Mouse (Mus musculus): ENCODE results near the gene Svep1. TPM values are rescaled to one million over a fixed set of nuclear protein-coding genes. Genes with fewer than 3 reads are reported as not detected.

The Svep1 gene
- total RNA-seq, 2 experiments from 2014 or later, result 1.3 to 1.5 TPM

DNA sequence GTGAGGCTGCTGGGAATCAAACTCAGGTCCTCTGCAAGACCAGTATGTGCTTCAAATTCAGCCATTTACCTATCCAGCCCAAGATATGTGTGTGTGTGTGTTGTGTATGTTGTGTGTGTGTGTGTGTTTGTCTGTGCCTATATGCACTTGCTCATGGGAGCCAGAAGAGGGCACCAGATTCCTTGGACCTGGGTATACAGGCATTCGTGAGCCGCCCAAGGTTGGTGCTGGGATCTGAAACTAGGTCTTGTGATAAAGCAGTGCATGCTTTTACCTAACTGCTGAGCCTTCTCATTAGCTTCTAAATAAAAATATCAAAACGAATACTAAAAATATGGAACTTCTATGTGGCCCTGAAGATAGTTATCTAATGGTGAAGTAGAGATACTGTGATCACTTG, 121.3 kb downstream of the Svep1 start:
- no peak for DNase-seq (ENCODE audit: low spot score in 2 of 2)

DNA sequence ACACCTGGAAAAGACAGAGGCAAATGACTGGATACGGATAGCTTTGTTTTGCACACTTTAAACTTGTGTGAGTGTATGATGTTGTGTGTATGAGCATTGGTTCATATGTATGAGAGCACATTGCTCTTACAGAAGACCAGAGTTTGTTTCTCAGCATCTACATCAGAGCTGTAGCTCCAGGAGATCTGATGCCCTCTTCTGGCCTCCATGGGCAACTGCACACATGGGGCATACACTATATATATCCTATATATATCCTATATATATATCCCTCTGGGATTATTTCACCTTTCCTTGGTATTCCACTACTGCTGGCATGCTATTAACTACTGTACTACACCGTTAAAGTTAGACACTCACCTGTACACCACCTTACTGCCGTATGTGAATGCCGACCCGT, 122.5 kb downstream of the Svep1 start:
- DNase-seq (ENCODE audit: low spot score in 2 of 2), result no peak

DNA sequence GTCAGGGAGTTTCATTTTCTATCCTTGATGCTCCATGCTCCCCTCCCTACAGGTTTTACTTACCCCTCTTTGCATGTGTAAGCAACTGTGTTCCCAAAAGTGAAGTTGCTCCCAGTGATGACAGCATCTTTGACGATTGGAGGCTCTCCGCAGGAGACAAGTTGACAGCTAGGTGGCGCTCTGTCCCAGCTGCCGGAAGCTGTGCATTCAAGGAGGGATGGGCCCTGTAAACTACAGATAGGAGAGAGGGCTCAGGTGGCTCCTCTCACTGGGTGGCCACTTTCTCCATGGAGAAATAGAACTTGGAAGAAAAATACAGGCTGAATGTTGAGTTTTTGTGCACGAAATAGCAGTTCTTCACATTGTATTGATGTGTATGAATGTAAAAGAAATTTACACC, 124.1 kb downstream of the Svep1 start:
- DNase-seq (ENCODE audit: low spot score in 2 of 2), result peak; percentile 61 to 66

DNA sequence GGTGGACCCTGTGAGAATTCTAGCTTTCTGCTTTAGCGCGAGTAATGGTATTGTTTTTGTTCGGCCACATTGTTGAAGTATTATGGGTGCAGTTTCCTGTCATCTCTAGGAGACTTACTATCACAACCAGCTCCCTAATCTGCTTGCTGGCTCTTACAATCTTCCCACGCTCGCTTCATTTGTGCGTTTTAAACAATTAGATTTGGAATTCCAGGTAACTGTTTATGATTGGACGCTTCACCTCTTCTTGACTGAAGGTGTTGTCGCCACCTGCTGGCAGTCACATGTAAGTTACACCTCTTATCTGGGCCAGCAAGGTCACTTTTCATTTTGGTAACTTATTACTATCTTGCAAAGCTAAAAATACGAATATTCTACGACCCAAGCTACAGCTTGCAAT, 127.0 kb downstream of the Svep1 start:
- DNase-seq (ENCODE audit: low spot score in 2 of 2), result peak; percentile 41 to 55

DNA sequence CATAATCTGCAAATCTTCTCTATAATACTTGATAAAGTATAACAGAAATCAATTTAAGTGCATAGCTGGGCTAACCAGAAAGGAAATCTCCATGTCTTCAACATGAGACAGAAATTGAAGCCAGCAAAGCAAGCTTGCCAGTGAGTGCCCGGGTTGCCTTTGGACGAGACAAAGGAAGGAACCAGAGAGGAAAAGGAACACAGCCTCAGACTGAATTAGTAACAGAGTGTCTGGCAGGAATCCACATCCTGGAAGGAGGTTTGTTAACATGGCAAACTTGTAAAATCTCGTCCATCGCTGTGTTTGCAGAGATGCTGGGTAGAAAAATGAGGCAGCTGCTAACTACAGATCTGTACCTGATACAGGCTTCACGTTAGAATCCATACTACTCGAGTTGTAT, 128.7 kb downstream of the Svep1 start:
- DNase-seq (ENCODE audit: low spot score in 2 of 2), result peak in 1 of 2 experiments; percentile 13

DNA sequence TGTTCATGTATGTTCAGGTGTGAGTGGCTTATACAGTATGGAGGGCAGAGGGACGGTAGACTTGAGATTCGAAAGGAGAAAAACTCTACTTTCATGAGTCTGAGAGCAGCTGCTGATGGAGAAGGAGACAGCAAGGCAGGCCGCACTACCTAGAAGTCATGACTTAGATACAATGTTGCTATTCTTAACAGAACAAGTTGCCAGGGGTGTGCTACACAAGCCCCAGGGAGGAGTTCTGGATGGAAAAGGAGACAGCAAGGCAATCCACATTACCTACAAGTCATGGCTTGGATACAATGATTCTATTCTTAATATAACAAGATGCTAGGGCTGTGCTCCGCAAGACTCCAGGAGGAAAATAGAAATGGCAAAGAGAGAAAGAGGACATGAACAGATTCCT, 129.1 kb downstream of the Svep1 start:
- DNase-seq (ENCODE audit: low spot score in 2 of 2), result no peak

DNA sequence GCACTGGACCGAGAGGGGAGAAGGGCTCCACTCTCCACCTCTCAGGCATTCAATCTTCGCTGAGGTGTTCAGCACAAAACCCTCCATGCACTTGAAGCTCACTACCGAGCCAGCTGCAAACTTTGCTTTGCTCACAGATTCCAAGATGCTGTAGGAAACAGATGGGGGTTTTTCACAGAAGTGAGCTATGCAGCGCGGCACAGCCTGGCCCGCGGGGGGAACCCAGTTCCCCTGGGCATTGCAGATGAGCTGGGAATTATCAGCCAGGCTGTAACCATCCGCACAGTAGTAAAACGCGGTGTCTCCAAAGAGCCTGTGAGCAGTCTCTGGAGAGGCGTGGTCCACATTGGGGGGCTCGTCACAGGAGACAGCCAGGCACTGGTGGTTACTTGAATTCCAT, 133.8 kb downstream of the Svep1 start:
- DNase-seq (ENCODE audit: low spot score in 2 of 2), result no peak

DNA sequence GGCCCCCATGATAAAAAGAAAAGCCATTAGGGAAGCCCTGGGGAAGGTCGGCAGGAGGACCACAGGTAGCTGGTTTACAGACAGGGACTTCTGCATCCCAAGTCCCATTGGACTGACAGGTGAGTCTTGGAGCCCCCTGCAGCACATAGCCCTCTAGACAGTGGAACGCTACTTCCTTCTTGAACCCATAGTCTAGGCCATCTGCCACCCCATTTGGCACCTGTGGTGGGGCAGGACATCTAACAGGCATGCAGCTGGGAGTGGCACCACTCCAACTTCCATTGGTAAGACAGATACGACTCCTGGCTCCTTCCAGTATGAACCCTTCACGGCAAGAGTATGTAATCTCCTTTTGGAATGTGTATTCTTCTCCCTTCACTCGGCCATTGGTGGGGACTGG, 137.8 kb downstream of the Svep1 start:
- DNase-seq (ENCODE audit: low spot score in 2 of 2), result no peak

DNA sequence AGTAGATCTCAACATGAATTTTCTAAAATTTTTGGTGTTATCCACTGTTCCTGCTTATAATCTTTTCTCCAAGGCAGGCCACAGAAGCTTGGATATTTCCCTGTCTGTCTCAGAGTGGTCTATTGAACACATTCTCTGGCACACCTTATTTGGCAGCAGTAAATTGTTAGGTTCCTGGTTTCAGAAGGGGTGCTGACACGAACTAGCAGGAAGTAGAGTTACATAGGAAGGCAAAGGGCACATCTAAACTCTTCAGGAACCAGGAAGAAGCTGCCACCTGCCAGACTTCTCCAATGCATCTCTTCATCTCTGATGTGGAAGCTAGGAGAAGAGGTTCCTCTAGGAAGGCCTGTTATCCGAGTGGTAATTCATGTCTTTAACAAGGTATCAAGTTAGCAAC, 141.9 kb downstream of the Svep1 start:
- no peak for DNase-seq (ENCODE audit: low spot score in 2 of 2)

DNA sequence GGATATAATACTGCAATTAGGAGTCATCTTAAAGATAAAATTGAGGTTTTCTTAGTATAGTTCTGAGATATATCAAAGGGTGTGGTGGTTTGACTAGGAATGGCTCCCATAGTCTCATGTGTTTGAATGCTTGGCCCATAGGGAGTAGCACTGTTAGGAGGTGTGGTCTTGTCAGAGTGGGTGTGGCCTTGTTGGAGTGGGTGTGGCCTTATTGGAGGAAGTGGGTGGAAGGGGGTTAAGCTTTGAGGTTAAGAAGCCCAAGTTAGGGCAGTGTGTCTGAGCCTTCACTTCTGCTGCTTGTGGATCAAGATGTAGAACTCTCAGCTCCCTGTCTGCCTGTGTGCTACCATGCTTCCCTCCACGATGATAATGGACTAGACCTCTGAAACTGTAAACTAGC, 143.7 kb downstream of the Svep1 start:
- no peak for DNase-seq (ENCODE audit: low spot score in 2 of 2)

DNA sequence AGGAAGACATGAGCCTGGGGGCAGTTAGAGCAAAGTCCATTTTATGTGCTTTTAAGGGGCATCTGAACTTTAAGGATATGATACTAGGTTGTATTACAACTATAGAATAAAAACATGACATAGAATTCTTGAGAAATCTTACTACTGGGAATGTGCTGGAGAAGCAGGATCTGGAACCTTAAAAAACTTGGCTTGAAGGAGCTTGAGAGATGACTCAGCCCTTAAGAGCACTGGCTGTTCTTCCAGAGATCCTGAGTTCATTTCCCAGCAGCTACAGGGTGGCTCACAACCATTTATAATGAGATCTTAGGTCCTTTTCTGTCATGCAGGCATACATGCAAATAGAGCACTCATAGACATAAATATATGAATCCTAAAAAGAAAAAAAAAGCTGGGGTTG, 151.0 kb downstream of the Svep1 start:
- no peak for DNase-seq (ENCODE audit: low spot score in 2 of 2)

DNA sequence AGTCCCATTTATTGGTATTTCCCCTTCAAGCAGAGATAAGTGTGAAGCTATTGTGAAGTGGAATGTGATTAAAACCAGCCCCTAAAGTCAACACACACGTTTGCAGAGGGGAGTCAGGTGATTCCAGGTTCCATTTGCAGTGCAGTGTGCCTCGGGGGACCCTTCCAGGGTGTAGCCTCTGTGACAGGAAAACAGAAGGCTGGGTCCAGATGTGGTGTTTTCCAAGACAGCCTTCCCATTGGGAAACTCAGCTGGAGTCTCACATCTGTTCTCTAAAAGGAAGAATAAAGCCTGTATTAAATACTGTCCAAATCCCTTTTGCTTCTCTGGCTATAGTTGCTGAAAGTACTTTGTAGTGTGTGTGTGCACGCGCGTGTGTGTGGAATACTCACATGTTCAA, 152.2 kb downstream of the Svep1 start:
- no peak for DNase-seq (ENCODE audit: low spot score in 2 of 2)

DNA sequence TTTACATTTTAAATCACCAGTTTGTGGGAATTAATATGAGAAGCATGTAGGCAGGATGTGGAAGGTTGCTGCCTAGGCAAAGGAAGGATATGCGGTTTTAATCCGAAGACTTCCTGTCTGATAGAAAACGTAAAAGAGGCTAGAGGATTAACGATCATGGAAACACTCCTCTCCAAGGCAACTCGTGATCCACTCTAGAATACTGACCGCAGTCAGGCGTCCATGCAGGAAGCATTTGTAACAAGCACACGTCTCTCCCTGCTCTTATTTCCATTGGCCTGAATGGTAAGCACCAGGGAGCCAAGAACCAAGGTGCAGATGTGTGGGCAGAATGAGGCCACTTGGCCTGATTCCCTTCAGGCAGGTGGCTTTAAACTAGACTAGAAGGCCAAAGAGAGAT, 155.9 kb downstream of the Svep1 start:
- DNase-seq (ENCODE audit: low spot score in 2 of 2), result peak in 1 of 2 experiments; percentile 2

DNA sequence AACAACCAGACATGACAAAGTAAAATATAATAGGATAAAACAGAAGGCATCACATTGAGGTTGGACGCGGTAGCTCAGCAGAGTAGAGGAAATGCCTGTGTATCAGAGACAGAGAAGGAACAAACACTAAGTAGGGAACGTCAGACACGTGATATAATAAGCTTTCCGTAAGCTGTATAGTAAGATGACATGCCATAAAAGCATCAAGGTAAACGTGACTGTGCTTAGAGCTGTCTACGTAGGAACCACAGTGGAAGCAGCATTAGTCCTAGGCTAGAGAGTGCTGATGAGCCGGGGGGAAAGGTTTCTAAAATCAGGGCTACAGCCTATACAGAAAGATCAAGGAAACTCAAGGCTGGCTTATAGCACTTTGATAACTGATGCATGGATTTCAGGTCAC, 156.4 kb downstream of the Svep1 start:
- no peak for DNase-seq (ENCODE audit: low spot score in 2 of 2)

DNA sequence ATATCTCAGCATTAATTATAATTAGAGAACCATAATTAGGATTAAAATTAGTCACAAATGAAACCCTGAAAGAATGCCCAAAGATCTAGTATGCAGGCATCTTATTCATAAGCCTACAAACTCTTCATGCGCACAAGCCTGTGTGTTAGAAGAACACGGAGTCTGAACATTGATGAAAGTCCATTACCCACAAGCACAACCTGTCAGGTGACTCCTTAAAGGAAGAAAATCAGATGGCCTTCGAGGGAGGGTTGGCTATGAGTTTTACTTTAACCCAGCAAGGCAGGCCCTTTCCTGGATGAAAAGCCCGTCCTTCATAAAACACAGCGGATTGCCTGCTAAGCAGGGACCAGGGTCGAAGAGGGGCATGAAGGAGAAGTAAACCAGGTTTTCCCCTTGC, 161.8 kb downstream of the Svep1 start:
- DNase-seq (ENCODE audit: low spot score in 2 of 2), result no peak

DNA sequence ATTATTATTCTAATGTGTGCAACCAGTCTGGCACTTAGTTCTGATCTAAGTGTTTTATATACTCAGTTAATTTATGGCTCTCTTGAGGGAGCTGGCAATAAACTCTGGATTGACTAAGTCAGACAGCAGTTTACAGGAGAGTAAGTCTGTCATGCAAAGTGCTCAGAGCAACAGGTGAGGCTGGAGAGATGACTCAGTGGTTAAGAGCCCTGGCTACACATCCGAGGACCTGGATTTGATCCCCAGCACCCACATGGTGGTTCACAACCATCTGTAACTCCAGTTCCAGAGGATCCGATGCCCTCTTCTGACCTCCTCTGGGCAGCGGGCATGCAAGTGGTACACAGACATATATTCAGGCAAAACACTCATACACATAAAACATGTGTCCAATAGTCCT, 162.3 kb downstream of the Svep1 start:
- DNase-seq (ENCODE audit: low spot score in 2 of 2), result no peak

DNA sequence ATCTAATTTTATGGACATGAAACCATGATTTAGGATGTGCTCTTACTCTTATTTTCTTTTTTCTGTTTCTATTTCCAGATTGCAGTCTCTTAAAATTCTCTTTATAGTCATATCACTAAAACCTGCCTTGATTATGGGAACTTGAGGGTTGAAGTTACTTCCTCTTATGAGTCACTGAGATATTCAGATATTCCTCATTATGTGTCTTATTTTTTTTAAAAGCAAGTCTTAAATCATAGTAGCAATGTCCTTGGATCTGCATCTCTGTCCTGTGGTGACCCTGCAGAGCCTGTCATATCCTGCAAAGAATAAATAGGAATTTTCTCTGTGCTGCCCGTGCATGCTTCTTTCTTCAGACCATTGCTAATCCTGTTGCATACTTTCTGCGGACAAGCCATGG, 166.6 kb downstream of the Svep1 start:
- DNase-seq (ENCODE audit: low spot score in 2 of 2), result no peak

DNA sequence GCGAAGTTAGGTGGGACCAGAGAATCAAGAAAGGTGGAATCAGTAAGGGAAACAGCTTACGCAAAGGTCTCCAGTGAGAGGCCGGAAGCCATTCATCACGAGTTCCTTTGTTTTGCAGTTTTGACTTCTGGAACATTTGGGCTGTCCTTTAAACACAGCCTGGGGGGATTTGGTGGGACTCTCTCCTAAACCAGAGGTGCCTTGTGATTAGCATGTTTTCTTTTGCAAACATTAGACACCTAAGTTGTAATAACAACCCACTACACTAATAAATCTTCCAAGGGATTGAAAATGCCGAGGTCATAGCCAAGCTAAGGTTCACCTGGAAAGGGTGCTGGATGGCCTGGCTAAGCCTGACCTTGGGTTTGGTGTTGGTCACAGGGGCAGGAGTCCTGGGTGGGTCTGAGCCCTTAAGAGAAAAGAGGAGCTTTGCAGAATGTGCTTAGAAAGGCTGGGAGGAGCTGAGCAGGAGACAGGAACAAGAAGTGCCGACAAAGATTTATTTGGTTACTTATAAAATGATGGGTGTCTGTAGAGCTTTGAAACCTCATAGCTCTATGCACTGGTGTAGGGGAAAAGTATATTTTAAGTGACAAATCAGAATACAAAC, 169.5 kb downstream of the Svep1 start:
- no peak for DNase-seq (ENCODE audit: low spot score in 2 of 2)

DNA sequence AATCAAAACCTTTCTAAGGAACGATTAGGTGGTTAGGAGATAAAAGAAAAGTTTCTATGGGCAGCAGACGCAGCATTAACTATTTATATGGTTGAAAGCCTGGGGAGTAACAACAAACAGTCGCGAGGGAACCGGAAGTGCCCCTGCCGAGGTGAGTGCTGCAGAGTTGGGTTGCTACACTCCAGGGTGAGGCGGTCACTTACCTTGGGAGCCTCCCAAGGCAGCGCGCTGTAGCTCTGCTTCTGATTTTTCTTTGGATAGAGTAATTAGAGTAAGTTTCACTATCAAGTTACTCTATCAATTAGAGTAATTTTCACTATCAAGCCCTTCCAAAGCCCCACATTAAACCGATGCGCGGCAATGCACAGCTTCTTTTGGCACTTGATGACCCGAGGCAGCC, 172.0 kb downstream of the Svep1 start:
- DNase-seq (ENCODE audit: low spot score in 2 of 2), result no peak

DNA sequence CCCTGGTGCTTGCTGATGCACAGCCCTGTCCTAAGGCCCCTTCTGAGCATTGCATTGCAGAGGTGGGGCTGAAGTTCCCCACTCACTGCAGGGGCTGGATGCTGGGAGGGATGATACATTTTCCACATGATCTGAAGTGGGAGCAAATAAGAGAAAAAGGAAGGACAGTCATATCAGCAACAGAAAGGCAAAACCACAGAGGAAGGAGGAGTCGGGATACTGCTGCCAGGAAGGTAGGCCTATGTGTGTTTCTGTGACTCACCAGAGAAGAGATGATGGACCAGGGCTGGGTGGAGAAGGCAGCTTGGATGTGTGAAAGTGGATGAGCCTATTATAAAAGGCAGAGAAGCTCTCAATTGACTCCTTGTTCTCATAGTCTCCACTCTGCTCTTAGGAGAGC, 173.9 kb downstream of the Svep1 start:
- DNase-seq (ENCODE audit: low spot score in 2 of 2), result no peak

DNA sequence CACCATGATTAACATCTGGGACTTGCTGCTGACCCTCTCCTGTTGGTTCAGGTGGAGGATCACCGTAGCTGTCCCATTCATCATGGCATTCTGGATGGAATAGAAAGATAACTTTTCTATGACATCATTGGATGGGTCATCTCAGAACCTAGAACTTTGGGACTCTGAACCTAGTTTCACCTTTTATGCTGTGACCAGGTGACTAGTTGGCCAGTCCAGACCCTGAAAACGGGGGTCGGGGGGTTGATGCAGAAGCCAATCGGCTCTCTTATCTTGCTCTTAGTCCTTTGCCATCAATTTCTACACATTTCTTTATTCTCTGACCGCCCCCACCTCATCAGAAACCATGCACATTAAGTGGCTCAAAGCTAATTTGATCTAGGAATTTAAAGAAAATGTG, 197.6 kb downstream of the Svep1 start, which contains the start of gene Txndc8:
Gene Txndc8, minus strand, starts transcription at position 101 of the 400 bp plus-strand sequence.
- DNase-seq (ENCODE audit: low spot score in 2 of 2), result no peak

DNA sequence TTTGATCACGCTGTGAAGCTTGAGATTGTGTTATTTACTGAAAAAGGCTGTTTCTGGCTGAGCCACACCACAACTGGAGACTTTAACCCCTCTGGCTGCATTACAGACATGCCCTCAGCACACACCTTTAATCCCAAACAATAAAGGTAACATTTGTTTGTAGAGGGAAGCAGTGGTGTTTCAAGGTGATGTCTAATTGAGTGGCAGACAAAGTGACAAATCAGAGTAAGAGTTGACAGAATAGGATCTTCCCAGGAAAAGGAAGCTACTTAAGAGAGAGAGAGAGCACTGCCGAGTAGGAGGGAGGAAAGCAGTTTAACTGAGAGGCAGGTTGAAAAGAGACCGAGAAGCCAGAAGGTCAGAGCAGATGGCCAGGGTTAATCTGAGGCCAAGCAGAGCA, 203.2 kb downstream of the Svep1 start:
- DNase-seq (ENCODE audit: low spot score in 2 of 2), result no peak

All from layer of hippocampus, postnatal 14 days (tissue).